Mouse (Mus musculus): ENCODE results near the gene Shisa6. TPM values are rescaled to one million over a fixed set of nuclear protein-coding genes. Genes with fewer than 3 reads are reported as not detected.

The Shisa6 gene
- total and polyA plus RNA-seq, 3 experiments = not detected

- no peaks in the 10 kb centered on the region for H3K36me3 ChIP-seq (replicated peaks in 1 of 2; ENCODE audit: control insufficient read depth in 1 of 2, insufficient read depth in 1 of 2, low read length in 1 of 2)
- in situ Hi-C loops (cut with MboI; ENCODE audit: low pct_ligation_motif_present, low pct_unique_long_range_greater_than_20kb, low sequenced_read_pairs) (no loop called here), dilution Hi-C loops (cut with MboI; ENCODE audit: extremely low pct_ligation_motif_present, extremely low pct_unique_long_range_greater_than_20kb, low sequenced_read_pairs) (no loop called here)
- peak; percentile 5 for DNase-seq (ENCODE audit: extremely low read depth)
- H3K27ac ChIP-seq (ENCODE audit: insufficient read depth, low read depth) = no peak overlapping the region
- no peak overlapping the region for H3K9ac ChIP-seq (ENCODE audit: insufficient read depth, low read depth)
- H3K9me3 ChIP-seq (replicated peaks; ENCODE audit: low read length) = no peaks in the 10 kb centered on the region
- H3K79me2 ChIP-seq (replicated peaks; ENCODE audit: control insufficient read depth, extremely low read depth, insufficient read depth, poor library complexity, severe bottlenecking) = no peaks in the 10 kb centered on the region
- H3K4me1 ChIP-seq (ENCODE audit: control insufficient read depth in 1 of 2, insufficient read depth in 2 of 2) = no peaks in the 10 kb centered on the region
- H3K27me3 ChIP-seq (replicated peaks) = peaks cover 9% of the 10 kb centered on the region
- H3K4me3 ChIP-seq (replicated peaks in 1 of 3; ENCODE audit: low read depth in 2 of 3, low read length in 2 of 3, poor library complexity in 1 of 3) = no peak overlapping the region
- TF ChIP-seq KAT2A (IDR thresholded peaks at IDR 0.05; ENCODE audit: insufficient replicate concordance, low read length) = no peak
- no peak for TF ChIP-seq UBTF (IDR thresholded peaks at IDR 0.05; ENCODE audit: low read depth, low read length)
- no peak for TF ChIP-seq USF1 (IDR thresholded peaks at IDR 0.05; ENCODE audit: low read depth, low read length)
- TF ChIP-seq POLR2A (IDR thresholded peaks at IDR 0.05; ENCODE audit: low read depth, low read length) = no peak
- TF ChIP-seq ELF1 (IDR thresholded peaks at IDR 0.05; ENCODE audit: low read depth, low read length) = no peak
- no peak for TF ChIP-seq E2F4 (IDR thresholded peaks at IDR 0.05; ENCODE audit: insufficient replicate concordance, low read depth, low read length)
- no peak for TF ChIP-seq TBP (conservative IDR thresholded peaks at IDR 0.05; ENCODE audit: low read depth, low read length)
- TF ChIP-seq CTCF (conservative IDR thresholded peaks at IDR 0.05 in 1 of 2, IDR thresholded peaks at IDR 0.05 in 1 of 2; ENCODE audit: low read depth in 2 of 2, low read length in 2 of 2) = peak in 1 of 2 experiments; percentile 39; a peak in 2 of 4 replicates
- TF ChIP-seq RAD21 (IDR thresholded peaks at IDR 0.05; ENCODE audit: low read depth, low read length) = peak; percentile 25
- TF ChIP-seq JUN (IDR thresholded peaks at IDR 0.05; ENCODE audit: insufficient read depth, low read depth, low read length) = no peak
- TF ChIP-seq MAX (IDR thresholded peaks at IDR 0.05; ENCODE audit: low read length) = no peak
- no peak overlapping the region for H3K4me2 ChIP-seq (ENCODE audit: insufficient read depth, low read depth, poor library complexity, severe bottlenecking)
Observed at GRCm38 (mm10) chr11:66236557-66236956, 289.2 kb downstream of the Shisa6 start.

- TF ChIP-seq USF1 (IDR thresholded peaks at IDR 0.05; ENCODE audit: low read depth, low read length) (no peak), SIN3A (IDR thresholded peaks at IDR 0.05; ENCODE audit: low read length) (no peak)
Observed at GRCm38 (mm10) chr11:66232891-66233290, 292.9 kb downstream of the Shisa6 start.

GRCm38 (mm10) chr11:66222133-66222532 lies 303.6 kb downstream of the Shisa6 start:
- H3K79me2 ChIP-seq (replicated peaks; ENCODE audit: control insufficient read depth, extremely low read depth, insufficient read depth, poor library complexity, severe bottlenecking) = no peaks in the 10 kb centered on the region; the same call in 1 of the 2 replicates

More at GRCm38 (mm10) chr11:66232891-66233290, 292.9 kb downstream of the Shisa6 start:
- Histone ChIP-seq H3K27ac (ENCODE audit: insufficient read depth, low read depth) (no peak overlapping the region), H3K9ac (ENCODE audit: insufficient read depth, low read depth) (no peak overlapping the region), H3K27me3 (replicated peaks) (peaks cover 10% of the 10 kb centered on the region), H3K79me2 (replicated peaks; ENCODE audit: control insufficient read depth, extremely low read depth, insufficient read depth, poor library complexity, severe bottlenecking) (no peaks in the 10 kb centered on the region), H3K4me2 (ENCODE audit: insufficient read depth, low read depth, poor library complexity, severe bottlenecking) (no peak overlapping the region), H3K4me3 (replicated peaks in 1 of 3; ENCODE audit: low read depth in 2 of 3, low read length in 2 of 3, poor library complexity in 1 of 3) (no peak overlapping the region), H3K4me1 (ENCODE audit: control insufficient read depth in 1 of 2, insufficient read depth in 2 of 2) (no peaks in the 10 kb centered on the region), H3K9me3 (replicated peaks; ENCODE audit: low read length) (no peaks in the 10 kb centered on the region), H3K36me3 (replicated peaks in 1 of 2; ENCODE audit: control insufficient read depth in 1 of 2, insufficient read depth in 1 of 2, low read length in 1 of 2) (no peaks in the 10 kb centered on the region)
- in situ Hi-C loops (cut with MboI; ENCODE audit: low pct_ligation_motif_present, low pct_unique_long_range_greater_than_20kb, low sequenced_read_pairs) (no loop called here), dilution Hi-C loops (cut with MboI; ENCODE audit: extremely low pct_ligation_motif_present, extremely low pct_unique_long_range_greater_than_20kb, low sequenced_read_pairs) (no loop called here)
- no peak for DNase-seq (ENCODE audit: extremely low read depth)

More at GRCm38 (mm10) chr11:66222133-66222532, 303.6 kb downstream of the Shisa6 start:
- Histone ChIP-seq H3K9me3 (replicated peaks; ENCODE audit: low read length) (no peaks in the 10 kb centered on the region), H3K27me3 (replicated peaks) (peaks cover 67% of the 10 kb centered on the region), H3K4me1 (ENCODE audit: control insufficient read depth in 1 of 2, insufficient read depth in 2 of 2) (no peaks in the 10 kb centered on the region), H3K27ac (ENCODE audit: insufficient read depth, low read depth) (no peak overlapping the region), H3K4me3 (replicated peaks in 1 of 3; ENCODE audit: low read depth in 2 of 3, low read length in 2 of 3, poor library complexity in 1 of 3) (no peak overlapping the region), H3K9ac (ENCODE audit: insufficient read depth, low read depth) (no peak overlapping the region), H3K4me2 (ENCODE audit: insufficient read depth, low read depth, poor library complexity, severe bottlenecking) (no peak overlapping the region), H3K36me3 (replicated peaks in 1 of 2; ENCODE audit: control insufficient read depth in 1 of 2, insufficient read depth in 1 of 2, low read length in 1 of 2) (no peaks in the 10 kb centered on the region)
- dilution Hi-C loops (cut with MboI; ENCODE audit: extremely low pct_ligation_motif_present, extremely low pct_unique_long_range_greater_than_20kb, low sequenced_read_pairs) = no loop called here
- no peak for TF ChIP-seq CHD1 (IDR thresholded peaks at IDR 0.05; ENCODE audit: low read depth, low read length)
- no peak for TF ChIP-seq TCF12 (IDR thresholded peaks at IDR 0.05; ENCODE audit: low read depth, low read length)
- TF ChIP-seq BHLHE40 (IDR thresholded peaks at IDR 0.05; ENCODE audit: low read depth, low read length) = no peak
- no peak for TF ChIP-seq ZMIZ1 (IDR thresholded peaks at IDR 0.05; ENCODE audit: low read depth, low read length)
- TF ChIP-seq EP300 (IDR thresholded peaks at IDR 0.05; ENCODE audit: low read length) = no peak
- DNase-seq (ENCODE audit: extremely low read depth) = no peak
- in situ Hi-C loops (cut with MboI; ENCODE audit: low pct_ligation_motif_present, low pct_unique_long_range_greater_than_20kb, low sequenced_read_pairs) = no loop called here
